Mouse (Mus musculus): ENCODE measurements around the gene Casq2. TPM values are rescaled to one million over a fixed set of nuclear protein-coding genes. Genes with fewer than 3 reads are reported as not detected.

The Casq2 gene
- polyA plus RNA-seq, 1 experiment from 2014 or later: 5.7 TPM

DNA sequence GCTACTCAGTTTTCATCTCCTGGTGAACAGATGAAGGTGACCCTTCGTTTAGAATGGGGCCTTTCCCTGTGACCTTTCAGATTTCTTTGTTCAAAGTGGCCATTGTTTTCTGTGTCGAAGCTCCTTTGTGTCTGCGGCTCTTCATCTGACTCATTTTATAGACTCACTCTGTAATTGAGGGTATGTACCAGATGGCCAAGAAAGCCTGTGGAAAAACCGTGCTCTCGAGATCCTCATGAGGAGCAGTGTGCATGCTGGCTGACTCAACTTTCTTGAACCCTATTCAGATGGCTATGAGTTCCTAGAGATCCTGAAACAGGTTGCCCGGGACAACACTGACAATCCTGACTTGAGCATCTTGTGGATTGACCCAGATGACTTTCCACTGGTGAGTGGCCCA lies 55.7 kb downstream of the Casq2 start:
- Histone ChIP-seq H3K9ac (ENCODE audit: low read depth, low read length) (no peak overlapping the region), H3K27ac (ENCODE audit: low read depth, low read length) (no peak overlapping the region), H3K4me2 (replicated peaks; ENCODE audit: low read depth) (no peak overlapping the region), H3K9me3 (ENCODE audit: control insufficient read depth) (no peaks in the 10 kb centered on the region), H3K4me1 (replicated peaks; ENCODE audit: control insufficient read depth, insufficient read depth, low read length) (no peaks in the 10 kb centered on the region), H3K4me3 (ENCODE audit: low read depth, low read length) (no peak overlapping the region), H3K36me3 (ENCODE audit: control insufficient read depth, insufficient read depth) (no peaks in the 10 kb centered on the region; the same call in 1 of the 2 replicates), H3K27me3 (replicated peaks; ENCODE audit: control insufficient read depth, insufficient read depth, low read length) (no peaks in the 10 kb centered on the region)
- TF ChIP-seq CTCF (IDR thresholded peaks at IDR 0.05; ENCODE audit: low read depth): no peak
- ATAC-seq: no peak
- 78% methylated on average over 6 of the region's 6 CpGs for WGBS

DNA sequence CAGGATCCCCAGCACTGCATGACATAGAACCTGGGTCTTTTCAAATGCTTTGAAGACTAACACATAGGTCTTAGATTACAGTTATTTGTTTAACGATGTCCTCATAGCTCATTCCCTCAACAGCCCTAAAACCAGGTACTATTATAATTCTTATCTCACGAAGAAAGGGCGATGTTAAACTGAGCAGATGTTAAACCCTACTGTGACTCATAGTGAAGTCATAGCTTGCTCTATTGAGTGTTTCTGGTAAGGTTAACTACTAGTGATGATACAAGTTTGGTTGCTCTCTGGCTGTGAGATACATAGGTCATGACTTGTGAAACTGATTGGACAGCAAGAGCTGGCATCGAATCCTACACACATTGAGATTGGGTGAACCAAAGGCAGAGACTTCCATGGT lies 56.7 kb downstream of the Casq2 start:
- no peak for ATAC-seq

DNA sequence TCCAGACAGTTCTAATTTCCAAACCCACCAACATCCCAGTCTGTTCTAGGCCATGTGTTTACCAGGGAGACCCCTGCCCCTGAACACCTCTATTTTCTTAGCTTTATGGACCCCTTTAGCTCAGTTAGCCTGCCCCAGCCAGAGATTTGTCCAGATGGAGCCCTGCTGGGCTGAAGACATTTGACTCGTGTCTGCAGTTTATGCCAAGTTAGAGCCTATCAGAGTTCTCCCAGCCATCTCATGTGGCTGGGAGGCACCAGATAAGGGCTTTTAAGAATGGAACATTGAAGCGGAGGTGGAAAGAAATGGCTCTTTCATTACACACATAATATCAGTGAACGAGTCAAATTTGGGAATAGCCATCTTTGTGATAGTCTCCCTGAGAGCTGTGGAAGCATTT lies 57.3 kb downstream of the Casq2 start:
- H3K4me1 ChIP-seq (replicated peaks; ENCODE audit: control insufficient read depth, insufficient read depth, low read length): no peaks in the 10 kb centered on the region
- no peak overlapping the region for H3K4me2 ChIP-seq (replicated peaks; ENCODE audit: low read depth)
- WGBS: 87% methylated on average over 3 of the region's 3 CpGs
- no peak overlapping the region for H3K4me3 ChIP-seq (ENCODE audit: low read depth, low read length)
- H3K27me3 ChIP-seq (replicated peaks; ENCODE audit: control insufficient read depth, insufficient read depth, low read length): no peaks in the 10 kb centered on the region
- no peak for TF ChIP-seq CTCF (IDR thresholded peaks at IDR 0.05; ENCODE audit: low read depth)
- no peaks in the 10 kb centered on the region for H3K36me3 ChIP-seq (ENCODE audit: control insufficient read depth, insufficient read depth)
- H3K9me3 ChIP-seq (ENCODE audit: control insufficient read depth): no peaks in the 10 kb centered on the region
- no peak overlapping the region for H3K9ac ChIP-seq (ENCODE audit: low read depth, low read length)
- ATAC-seq: no peak
- H3K27ac ChIP-seq (ENCODE audit: low read depth, low read length): no peak overlapping the region

More for the DNA sequence above, 56.7 kb downstream of the Casq2 start:
- Histone ChIP-seq H3K36me3 (ENCODE audit: control insufficient read depth, insufficient read depth) (no peaks in the 10 kb centered on the region), H3K27ac (ENCODE audit: low read depth, low read length) (no peak overlapping the region), H3K4me2 (replicated peaks; ENCODE audit: low read depth) (no peak overlapping the region), H3K9ac (ENCODE audit: low read depth, low read length) (no peak overlapping the region), H3K9me3 (ENCODE audit: control insufficient read depth) (no peaks in the 10 kb centered on the region), H3K27me3 (replicated peaks; ENCODE audit: control insufficient read depth, insufficient read depth, low read length) (no peaks in the 10 kb centered on the region), H3K4me1 (replicated peaks; ENCODE audit: control insufficient read depth, insufficient read depth, low read length) (no peaks in the 10 kb centered on the region), H3K4me3 (ENCODE audit: low read depth, low read length) (no peak overlapping the region)
- no peak for TF ChIP-seq CTCF (IDR thresholded peaks at IDR 0.05; ENCODE audit: low read depth)
- 70% methylated on average over 4 of the region's 4 CpGs for WGBS

DNA sequence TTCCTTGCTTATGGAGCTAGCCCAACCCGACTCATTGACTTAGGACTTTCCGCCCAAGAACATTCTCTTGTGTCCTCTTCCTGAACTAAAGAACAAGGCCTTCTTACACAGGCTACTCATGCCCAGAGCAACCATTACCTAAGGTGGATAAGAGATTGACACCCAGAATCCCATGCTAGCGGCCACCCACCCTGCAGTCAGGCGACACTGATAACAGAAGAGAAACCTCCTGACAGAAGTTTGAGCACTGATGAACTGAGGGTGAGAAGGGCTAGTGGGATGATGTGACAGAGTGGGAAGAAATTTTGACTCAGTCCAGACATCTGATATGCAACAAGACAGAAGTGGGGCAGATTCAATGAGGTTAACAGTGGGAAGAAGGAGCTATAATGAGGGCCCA lies 58.2 kb downstream of the Casq2 start:
- no peak for TF ChIP-seq CTCF (IDR thresholded peaks at IDR 0.05; ENCODE audit: low read depth)
- no peaks in the 10 kb centered on the region for H3K27me3 ChIP-seq (replicated peaks; ENCODE audit: control insufficient read depth, insufficient read depth, low read length)
- no peaks in the 10 kb centered on the region for H3K9me3 ChIP-seq (ENCODE audit: control insufficient read depth)
- H3K9ac ChIP-seq (ENCODE audit: low read depth, low read length): no peak overlapping the region
- H3K4me3 ChIP-seq (ENCODE audit: low read depth, low read length): no peak overlapping the region
- no peak overlapping the region for H3K4me2 ChIP-seq (replicated peaks; ENCODE audit: low read depth)
- 95% methylated on average over 4 of the region's 4 CpGs for WGBS
- no peak for ATAC-seq
- no peaks in the 10 kb centered on the region for H3K36me3 ChIP-seq (ENCODE audit: control insufficient read depth, insufficient read depth)
- H3K4me1 ChIP-seq (replicated peaks; ENCODE audit: control insufficient read depth, insufficient read depth, low read length): no peaks in the 10 kb centered on the region
- no peak overlapping the region for H3K27ac ChIP-seq (ENCODE audit: low read depth, low read length)

DNA sequence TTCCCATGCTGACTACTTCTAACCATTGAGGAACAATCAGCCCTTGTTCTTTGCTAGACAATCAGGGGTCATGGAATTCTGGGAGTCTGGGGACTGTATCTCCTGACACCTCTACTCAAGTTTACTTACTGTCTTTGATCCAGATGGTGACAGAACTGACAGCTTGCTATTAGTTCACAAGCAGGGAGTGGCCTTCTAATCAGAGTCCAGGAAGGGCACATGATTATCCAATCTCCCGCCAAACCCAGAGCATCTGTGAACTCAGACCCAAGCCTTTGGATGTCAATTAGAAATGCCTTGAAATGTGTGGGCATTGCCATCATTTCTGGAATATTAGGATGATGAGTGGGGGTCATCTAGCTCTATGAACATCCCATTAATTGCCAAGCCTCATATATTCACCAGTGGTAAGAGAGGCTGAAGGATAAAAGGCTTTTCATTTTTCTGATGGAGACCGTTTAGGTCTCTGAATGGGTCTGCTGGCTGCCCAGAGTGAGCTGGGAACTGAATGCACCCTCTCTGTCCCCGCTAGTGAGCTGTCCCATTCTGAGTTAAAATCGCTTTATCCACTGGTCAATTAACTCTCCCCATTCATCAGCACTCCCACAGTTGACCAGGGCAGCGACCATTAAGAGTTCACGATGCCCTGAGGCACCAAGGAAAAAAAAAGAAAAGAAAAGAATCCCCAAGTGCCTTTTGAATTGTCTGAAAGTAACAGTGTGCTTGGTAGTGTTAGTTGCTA lies 59.6 kb downstream of the Casq2 start:
- Histone ChIP-seq H3K4me3 (ENCODE audit: low read depth, low read length) (no peak overlapping the region), H3K36me3 (ENCODE audit: control insufficient read depth, insufficient read depth) (no peaks in the 10 kb centered on the region), H3K27ac (ENCODE audit: low read depth, low read length) (no peak overlapping the region), H3K4me1 (replicated peaks; ENCODE audit: control insufficient read depth, insufficient read depth, low read length) (no peaks in the 10 kb centered on the region), H3K9ac (ENCODE audit: low read depth, low read length) (no peak overlapping the region), H3K9me3 (ENCODE audit: control insufficient read depth) (no peaks in the 10 kb centered on the region), H3K27me3 (replicated peaks; ENCODE audit: control insufficient read depth, insufficient read depth, low read length) (no peaks in the 10 kb centered on the region), H3K4me2 (replicated peaks; ENCODE audit: low read depth) (no peak overlapping the region)
- TF ChIP-seq CTCF (IDR thresholded peaks at IDR 0.05; ENCODE audit: low read depth): no peak
- ATAC-seq: no peak
- WGBS: 79% methylated on average over 6 of the region's 6 CpGs

DNA sequence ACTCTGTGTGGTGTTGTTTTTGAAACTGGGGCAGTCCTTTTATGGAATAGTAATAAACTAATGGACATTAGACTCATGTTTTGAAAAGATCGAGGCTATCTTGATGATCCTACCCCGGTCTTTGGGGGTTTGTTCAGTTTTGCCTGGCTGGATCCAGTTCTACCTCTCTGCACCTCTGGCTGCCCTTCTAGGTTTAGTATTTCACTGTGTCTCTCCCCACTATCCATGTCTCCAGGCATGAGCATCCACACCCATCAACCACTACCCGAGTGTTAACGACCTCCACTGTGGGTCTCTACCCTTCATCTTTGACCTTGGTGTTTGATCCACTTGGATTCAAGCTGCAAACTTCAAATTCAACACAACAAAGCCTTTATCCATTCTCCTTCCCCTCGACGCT lies 60.2 kb downstream of the Casq2 start:
- Histone ChIP-seq H3K27me3 (replicated peaks; ENCODE audit: control insufficient read depth, insufficient read depth, low read length) (no peaks in the 10 kb centered on the region), H3K9me3 (ENCODE audit: control insufficient read depth) (no peaks in the 10 kb centered on the region), H3K27ac (ENCODE audit: low read depth, low read length) (no peak overlapping the region), H3K9ac (ENCODE audit: low read depth, low read length) (no peak overlapping the region), H3K4me3 (ENCODE audit: low read depth, low read length) (no peak overlapping the region), H3K4me2 (replicated peaks; ENCODE audit: low read depth) (no peak overlapping the region), H3K4me1 (replicated peaks; ENCODE audit: control insufficient read depth, insufficient read depth, low read length) (no peaks in the 10 kb centered on the region), H3K36me3 (ENCODE audit: control insufficient read depth, insufficient read depth) (no peaks in the 10 kb centered on the region)
- WGBS: 83% methylated on average over 6 of the region's 6 CpGs
- ATAC-seq: no peak
- no peak for TF ChIP-seq CTCF (IDR thresholded peaks at IDR 0.05; ENCODE audit: low read depth)

Data from intestine, postnatal 0 days (tissue).